Mouse (Mus musculus) embryonic facial prominence, embryonic 13.5 days (tissue): Measurements from ENCODE around the gene Gm35549. TPM values are rescaled to one million over a fixed set of nuclear protein-coding genes. Genes with fewer than 3 reads are reported as not detected.

Source experiments
- polyA plus RNA-seq: library from polyadenylated mRNA; unstranded; fragments of >200 nt; fragmentation: Nextera tagmentation; extraction: Ambion mirVana; gene quantifications from 2 replicates; pipeline ENCODE4 v1.2.1, GENCODE M21; 2015

The Gm35549 gene
- polyA plus RNA-seq, 1 experiment from 2014 or later, result 0.73 TPM

Other genes with a start within 250 kb of the Gm35549 start
- gene Topaz1, start 96.7 kb downstream of the Gm35549 start, polyA plus RNA-seq, result 0.04 TPM in 1 of 2 replicates, not detected in the other
- 7.5 and 8.6 TPM in 2 replicates for gene Tcaim, start 38.5 kb downstream of the Gm35549 start, polyA plus RNA-seq
- 78.0 and 80.8 TPM in 2 replicates for gene Zfp445, start 22.0 kb upstream of the Gm35549 start, polyA plus RNA-seq
- 5.6 and 5.9 TPM in 2 replicates for gene Zkscan7, start 41.6 kb upstream of the Gm35549 start, polyA plus RNA-seq
- gene Zfp105, start 79.0 kb upstream of the Gm35549 start, polyA plus RNA-seq, result 23.9 and 24.5 TPM in 2 replicates
- 35.2 and 35.7 TPM in 2 replicates for gene 1110059G10Rik, start 107.0 kb upstream of the Gm35549 start, polyA plus RNA-seq
- 70.1 and 73.7 TPM in 2 replicates for gene Kif15, start 107.0 kb upstream of the Gm35549 start, polyA plus RNA-seq
- gene Tmem42, start 177.3 kb upstream of the Gm35549 start, polyA plus RNA-seq, result 22.0 and 25.6 TPM in 2 replicates
- 0.55 and 0.59 TPM in 2 replicates for gene Tgm4, start 190.7 kb upstream of the Gm35549 start, polyA plus RNA-seq